Mouse (Mus musculus) thymus, adult 2 months (tissue): Measurements from ENCODE around the gene Cers2.

Source experiments
- CTCF ChIP-seq: fragments of 200-500 bp; IDR thresholded peaks from 2 replicates; pipeline ENCODE4 v1.5.1; 2012; ENCODE audit warnings: mild to moderate bottlenecking, control low read depth, low read length, moderate library complexity, borderline replicate concordance; ENCODE audit not compliant: control insufficient read depth, poor library complexity, insufficient read depth; ENCODE audit errors: extremely low read depth
- POLR2A ChIP-seq: fragments of 200-500 bp; IDR thresholded peaks from 2 replicates; pipeline ENCODE4 v1.6.1; 2012; ENCODE audit warnings: mild to moderate bottlenecking, low read length, control low read depth, moderate library complexity; ENCODE audit not compliant: control insufficient read depth, poor library complexity, insufficient read depth; ENCODE audit errors: extremely low read depth

GRCm38 (mm10) chr3:95313476-95313875 lies 1.1 kb upstream of the Cers2 start:
- TF ChIP-seq CTCF, result no peak
- no peak for TF ChIP-seq POLR2A
